Mouse (Mus musculus): ENCODE results near the gene Rai14. TPM values are rescaled to one million over a fixed set of nuclear protein-coding genes. Genes with fewer than 3 reads are reported as not detected.

Gene Rai14
- polyA plus RNA-seq, 1 experiment from 2014 or later: 4.8 TPM

GRCm38 (mm10) chr15:10593094-10593493 lies 121.3 kb downstream of the Rai14 start:
- Histone ChIP-seq H3K9me3 (ENCODE audit: low read length) (no peaks in the 10 kb centered on the region), H3K27me3 (ENCODE audit: insufficient read depth, low read length) (no peaks in the 10 kb centered on the region), H3K4me1 (ENCODE audit: insufficient read depth) (no peaks in the 10 kb centered on the region; the same call in 1 of the 2 replicates), H3K4me2 (ENCODE audit: low read depth, low read length) (no peak overlapping the region), H3K9ac (replicated peaks) (no peak overlapping the region), H3K27ac (ENCODE audit: low read depth) (no peak overlapping the region), H3K4me3 (ENCODE audit: low read depth, low read length) (no peak overlapping the region), H3K36me3 (replicated peaks; ENCODE audit: insufficient read depth, low read length) (0 out of 2 replicates have a peak, but pooled peaks cover 2% of the 10 kb centered on the region)
- ATAC-seq (no peak), DNase-seq (no peak)
- no peak for TF ChIP-seq CTCF (IDR thresholded peaks at IDR 0.05; ENCODE audit: low read depth)
- no peak for TF ChIP-seq EP300 (IDR thresholded peaks at IDR 0.05; ENCODE audit: low read depth)
- 54% methylated on average over 6 of the region's 6 CpGs for WGBS (ENCODE audit: insufficient replicate concordance)

GRCm38 (mm10) chr15:10586565-10586964 lies 127.9 kb downstream of the Rai14 start:
- Histone ChIP-seq H3K27me3 (ENCODE audit: insufficient read depth, low read length) (no peaks in the 10 kb centered on the region), H3K36me3 (replicated peaks; ENCODE audit: insufficient read depth, low read length) (0 out of 2 replicates have a peak, but pooled peaks cover 2% of the 10 kb centered on the region), H3K27ac (ENCODE audit: low read depth) (no peak overlapping the region), H3K4me3 (ENCODE audit: low read depth, low read length) (no peak overlapping the region), H3K9me3 (ENCODE audit: low read length) (no peaks in the 10 kb centered on the region), H3K4me1 (ENCODE audit: insufficient read depth) (no peaks in the 10 kb centered on the region), H3K9ac (replicated peaks) (no peak overlapping the region), H3K4me2 (ENCODE audit: low read depth, low read length) (no peak overlapping the region)
- DNase-seq (no peak), ATAC-seq (no peak)
- peak; percentile 34; the same call in 1 of the 2 replicates for TF ChIP-seq CTCF (IDR thresholded peaks at IDR 0.05; ENCODE audit: low read depth)
- TF ChIP-seq EP300 (IDR thresholded peaks at IDR 0.05; ENCODE audit: low read depth): no peak
- 67% methylated on average over 2 of the region's 2 CpGs for WGBS (ENCODE audit: insufficient replicate concordance)

GRCm38 (mm10) chr15:10584359-10585187 lies 129.9 kb downstream of the Rai14 start:
- no peak for ATAC-seq
- no peak overlapping the region for H3K4me3 ChIP-seq (ENCODE audit: low read depth, low read length)
- 77% methylated on average over 10 of the region's 10 CpGs for WGBS (ENCODE audit: insufficient replicate concordance)
- no peak overlapping the region for H3K4me2 ChIP-seq (ENCODE audit: low read depth, low read length)
- H3K27ac ChIP-seq (ENCODE audit: low read depth): no peak overlapping the region
- no peaks in the 10 kb centered on the region for H3K4me1 ChIP-seq (ENCODE audit: insufficient read depth)
- no peak for TF ChIP-seq CTCF (IDR thresholded peaks at IDR 0.05; ENCODE audit: low read depth)
- DNase-seq: no peak
- H3K27me3 ChIP-seq (ENCODE audit: insufficient read depth, low read length): no peaks in the 10 kb centered on the region
- H3K9me3 ChIP-seq (ENCODE audit: low read length): no peaks in the 10 kb centered on the region
- 0 out of 2 replicates have a peak, but pooled peaks cover 2% of the 10 kb centered on the region for H3K36me3 ChIP-seq (replicated peaks; ENCODE audit: insufficient read depth, low read length)
- no peak overlapping the region for H3K9ac ChIP-seq (replicated peaks)

- Histone ChIP-seq H3K4me2 (ENCODE audit: low read depth, low read length) (no peak overlapping the region), H3K27me3 (ENCODE audit: insufficient read depth, low read length) (no peaks in the 10 kb centered on the region), H3K9me3 (ENCODE audit: low read length) (no peaks in the 10 kb centered on the region), H3K36me3 (replicated peaks; ENCODE audit: insufficient read depth, low read length) (no peaks in the 10 kb centered on the region), H3K4me1 (ENCODE audit: insufficient read depth) (no peaks in the 10 kb centered on the region), H3K27ac (ENCODE audit: low read depth) (no peak overlapping the region), H3K9ac (replicated peaks) (no peak overlapping the region), H3K4me3 (ENCODE audit: low read depth, low read length) (no peak overlapping the region)
- ATAC-seq (peak; percentile 94), DNase-seq (peak; percentile 58)
- WGBS (ENCODE audit: insufficient replicate concordance): 40% methylated on average over 8 of the region's 8 CpGs
- TF ChIP-seq CTCF (IDR thresholded peaks at IDR 0.05; ENCODE audit: low read depth) (peak; percentile 80), EP300 (IDR thresholded peaks at IDR 0.05; ENCODE audit: low read depth) (no peak)
Observed at GRCm38 (mm10) chr15:10583408-10583807, 131.0 kb downstream of the Rai14 start.

GRCm38 (mm10) chr15:10579159-10579558 lies 135.3 kb downstream of the Rai14 start:
- Histone ChIP-seq H3K36me3 (replicated peaks; ENCODE audit: insufficient read depth, low read length) (peaks cover 13% of the 10 kb centered on the region), H3K4me2 (ENCODE audit: low read depth, low read length) (no peak overlapping the region), H3K4me1 (ENCODE audit: insufficient read depth) (no peaks in the 10 kb centered on the region), H3K9ac (replicated peaks) (no peak overlapping the region), H3K4me3 (ENCODE audit: low read depth, low read length) (no peak overlapping the region), H3K27me3 (ENCODE audit: insufficient read depth, low read length) (no peaks in the 10 kb centered on the region), H3K27ac (ENCODE audit: low read depth) (no peak overlapping the region), H3K9me3 (ENCODE audit: low read length) (no peaks in the 10 kb centered on the region)
- DNase-seq: no peak
- ATAC-seq: no peak
- TF ChIP-seq CTCF (IDR thresholded peaks at IDR 0.05; ENCODE audit: low read depth) (no peak), EP300 (IDR thresholded peaks at IDR 0.05; ENCODE audit: low read depth) (no peak)
- 79% methylated on average over 3 of the region's 3 CpGs for WGBS (ENCODE audit: insufficient replicate concordance)

- ATAC-seq (no peak), DNase-seq (no peak)
- no peak for TF ChIP-seq EP300 (IDR thresholded peaks at IDR 0.05; ENCODE audit: low read depth)
- no peak for TF ChIP-seq CTCF (IDR thresholded peaks at IDR 0.05; ENCODE audit: low read depth)
- Histone ChIP-seq H3K9me3 (ENCODE audit: low read length) (peaks cover 5% of the 10 kb centered on the region), H3K36me3 (replicated peaks; ENCODE audit: insufficient read depth, low read length) (peaks cover 24% of the 10 kb centered on the region), H3K4me2 (ENCODE audit: low read depth, low read length) (no peak overlapping the region), H3K27ac (ENCODE audit: low read depth) (no peak overlapping the region), H3K27me3 (ENCODE audit: insufficient read depth, low read length) (no peaks in the 10 kb centered on the region), H3K9ac (replicated peaks) (no peak overlapping the region), H3K4me3 (ENCODE audit: low read depth, low read length) (no peak overlapping the region), H3K4me1 (ENCODE audit: insufficient read depth) (no peaks in the 10 kb centered on the region)
- WGBS (ENCODE audit: insufficient replicate concordance): 79% methylated on average over 7 of the region's 7 CpGs
Observed at GRCm38 (mm10) chr15:10566486-10566885, 147.9 kb downstream of the Rai14 start.

All from liver, postnatal 0 days (tissue).